Mouse (Mus musculus) heart, embryonic 14.5 days (tissue): ENCODE results near the gene Zfp710. TPM values are rescaled to one million over a fixed set of nuclear protein-coding genes. Genes with fewer than 3 reads are reported as not detected.
A peak's percentile ranks its signal among the peaks of the same experiment; 100 is the strongest.

ENCODE experiments used
- ATAC-seq: fragments of 200-750 bp; cut with Nextera tagmentation; 2 replicates; pipeline ENCODE4 v1.8.0; 2017; ENCODE audit warnings: low read depth, moderate TSS enrichment; ENCODE audit not compliant: insufficient number of reproducible peaks, insufficient read depth, low FRiP score
- H3K27ac ChIP-seq, 2 experiments: fragments of 200-500 bp in 1 of 2; fragments of 300-500 bp in 1 of 2; sonication (generic) in 1 of 2; replicated peaks in 1 of 2; 2 replicates each; pipeline ENCODE4 v1.5.1; 2012 to 2014; ENCODE audit warnings: low read depth in 2 of 2, low read length in 2 of 2, control low read depth in 1 of 2, mild to moderate bottlenecking in 1 of 2, mixed read lengths in 1 of 2; ENCODE audit not compliant: control insufficient read depth in 1 of 2, insufficient read depth in 1 of 2
- H3K27me3 ChIP-seq: fragments of 300-500 bp; sonication (generic); 2 replicates; pipeline ENCODE4 v1.6.1; 2014; ENCODE audit warnings: mild to moderate bottlenecking, low read length, control low read depth; ENCODE audit not compliant: control insufficient read depth, insufficient read depth
- H3K36me3 ChIP-seq: fragments of 300-500 bp; sonication (generic); 2 replicates; pipeline ENCODE4 v1.6.1; 2014; ENCODE audit warnings: mild to moderate bottlenecking, control low read depth, low read length, mixed read lengths; ENCODE audit not compliant: control insufficient read depth, insufficient read depth
- H3K4me1 ChIP-seq, 2 experiments: fragments of 200-500 bp in 1 of 2; fragments of 300-500 bp in 1 of 2; sonication (generic) in 1 of 2; 2 replicates each; pipeline ENCODE4 v1.6.1; 2012 to 2014; ENCODE audit warnings: low read length in 2 of 2, control low read depth in 1 of 2, mixed read lengths in 1 of 2; ENCODE audit not compliant: control insufficient read depth in 2 of 2, insufficient read depth in 2 of 2
- H3K4me2 ChIP-seq: fragments of 300-500 bp; sonication (generic); 2 replicates; pipeline ENCODE4 v1.6.1; 2014; ENCODE audit warnings: mild to moderate bottlenecking, low read length
- H3K4me3 ChIP-seq, 2 experiments: fragments of 200-500 bp in 1 of 2; fragments of 300-500 bp in 1 of 2; sonication (generic) in 1 of 2; 2 replicates each; pipeline ENCODE4 v1.5.1; 2012 to 2014; ENCODE audit warnings: low read length in 2 of 2, mild to moderate bottlenecking in 2 of 2, control low read depth in 1 of 2, low read depth in 1 of 2, moderate library complexity in 1 of 2; ENCODE audit not compliant: control insufficient read depth in 1 of 2, insufficient read depth in 1 of 2
- H3K9ac ChIP-seq: fragments of 300-500 bp; sonication (generic); 2 replicates; pipeline ENCODE4 v1.6.1; 2014; ENCODE audit warnings: mild to moderate bottlenecking, low read length
- H3K9me3 ChIP-seq: fragments of 300-500 bp; sonication (generic); 2 replicates; pipeline ENCODE4 v1.6.1; 2016; ENCODE audit warnings: low read length, control low read depth; ENCODE audit not compliant: control insufficient read depth
- WGBS: fragments of 180-500 bp; shearing (Covaris S2); extraction: QIAGEN DNeasy Blood & Tissue Kit; methylation state at CpG from one replicate; pipeline ENCODE4 v1.1.7; 2014; 5-methylcytosine and 5-hydroxymethylcytosine counted together
- polyA plus RNA-seq: library from polyadenylated mRNA; unstranded; fragments of >200 nt; fragmentation: Nextera tagmentation; extraction: Ambion mirVana; gene quantifications from 2 replicates; pipeline ENCODE4 v1.2.1, GENCODE M21; 2014

Zfp710 gene
- polyA plus RNA-seq, 1 experiment from 2014 or later: 12.2 TPM

DNA sequence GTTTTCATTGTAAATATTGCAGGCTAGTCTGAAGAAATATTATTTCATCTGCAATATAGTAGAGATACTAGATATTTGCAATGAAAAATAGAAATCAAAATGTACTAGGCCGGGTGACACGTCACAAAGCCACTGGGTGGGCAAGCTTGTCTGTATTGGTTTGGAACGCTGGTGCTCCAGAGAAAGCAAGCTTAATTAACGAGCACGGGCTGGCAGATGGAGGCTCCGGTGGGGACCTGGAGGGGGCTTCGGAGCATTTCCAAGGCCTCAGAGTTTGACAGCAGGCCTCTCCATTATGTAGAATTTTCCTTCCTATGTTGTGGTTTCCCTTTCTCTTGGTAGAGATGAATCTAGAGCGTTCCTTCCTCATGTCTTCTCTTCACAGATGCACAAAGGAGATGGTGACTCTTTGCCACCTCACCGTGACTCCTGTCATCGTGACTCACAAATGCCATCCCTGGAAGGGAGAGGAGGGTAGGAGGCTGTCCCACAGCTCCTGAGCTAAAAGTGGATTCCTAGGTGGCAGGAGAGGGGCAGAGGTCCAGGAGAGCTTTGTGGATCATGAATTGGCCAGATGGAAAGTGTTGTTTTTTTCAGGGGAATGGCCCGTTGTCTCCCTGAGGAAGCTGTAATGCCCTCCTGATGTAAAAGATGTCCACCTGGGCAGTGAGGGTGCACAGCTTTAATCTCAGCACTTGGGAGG, 22.1 kb upstream of the Zfp710 start:
- no peak for ATAC-seq
- no peaks in the 10 kb centered on the region for H3K27me3 ChIP-seq
- H3K4me2 ChIP-seq: no peak overlapping the region
- no peak overlapping the region for H3K9ac ChIP-seq
- WGBS: 82% methylated on average over 11 of the region's 11 CpGs
- H3K36me3 ChIP-seq: no peaks in the 10 kb centered on the region
- H3K27ac ChIP-seq: no peak overlapping the region
- no peaks in the 10 kb centered on the region for H3K4me1 ChIP-seq
- no peak overlapping the region for H3K4me3 ChIP-seq
- H3K9me3 ChIP-seq: no peaks in the 10 kb centered on the region

DNA sequence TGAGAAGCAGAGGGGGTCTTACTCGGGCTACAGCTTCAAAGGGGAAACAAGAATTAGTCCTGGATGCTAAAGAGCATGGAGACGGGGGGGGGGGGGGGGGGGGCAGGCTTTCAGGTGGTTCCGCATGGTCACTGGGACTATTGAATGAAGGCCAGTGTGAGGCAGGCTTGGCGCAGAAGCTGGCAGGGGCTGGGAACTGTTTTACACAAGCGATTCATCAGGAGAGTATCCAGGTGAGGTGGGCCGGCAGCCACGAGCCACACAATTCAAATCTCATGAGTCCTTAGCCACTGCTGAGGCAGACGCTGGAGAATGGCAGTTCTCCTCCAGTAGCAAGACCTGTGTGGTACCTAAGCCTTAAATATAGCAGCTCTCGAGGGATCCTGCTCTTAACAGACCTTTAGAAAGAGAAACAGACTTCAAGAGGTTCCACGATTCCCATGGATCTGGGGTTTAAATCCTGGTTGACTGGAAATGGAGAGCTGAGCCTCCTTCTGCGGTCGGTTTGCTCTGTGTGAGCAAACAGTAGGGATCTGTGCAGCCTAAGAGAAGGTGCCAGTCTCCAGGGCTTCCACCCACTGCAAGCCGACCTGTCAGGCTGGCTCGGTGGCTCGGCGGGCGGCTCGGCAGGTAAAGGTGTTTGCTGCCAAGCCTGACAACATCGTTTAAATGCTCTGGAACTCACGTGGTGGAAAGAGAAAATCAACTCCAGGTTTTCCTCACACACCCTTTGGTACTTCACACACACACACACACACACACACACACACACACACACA, 19.6 kb upstream of the Zfp710 start:
- 57% methylated on average over 19 of the region's 20 CpGs for WGBS
- ATAC-seq: no peak
- Histone ChIP-seq H3K9me3 (no peaks in the 10 kb centered on the region), H3K27me3 (no peaks in the 10 kb centered on the region), H3K4me3 (no peak overlapping the region), H3K27ac (no peak overlapping the region), H3K4me2 (no peak overlapping the region), H3K36me3 (no peaks in the 10 kb centered on the region), H3K4me1 (no peaks in the 10 kb centered on the region), H3K9ac (no peak overlapping the region)

DNA sequence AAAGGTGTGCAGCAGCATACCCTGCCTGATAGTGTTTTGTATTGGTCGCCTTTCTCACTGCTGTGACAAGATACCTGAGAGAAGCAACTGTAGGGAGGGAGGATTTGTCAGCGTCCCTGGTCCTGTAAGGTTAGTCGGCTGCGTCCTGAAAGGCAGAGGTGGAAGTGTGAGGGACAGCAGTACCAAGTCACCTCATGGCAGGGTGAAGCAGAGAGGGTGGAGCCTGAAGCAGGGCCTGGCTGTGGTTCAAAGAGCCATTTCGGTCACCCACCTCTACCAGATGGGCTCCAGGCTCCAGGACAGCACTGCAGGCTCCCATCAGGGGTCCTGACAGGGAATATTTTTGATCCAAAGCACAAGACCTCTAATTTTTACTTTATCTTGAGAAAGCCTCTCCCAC, 13.9 kb upstream of the Zfp710 start:
- no peaks in the 10 kb centered on the region; a peak in 1 of 4 replicates for H3K4me1 ChIP-seq
- H3K36me3 ChIP-seq: no peaks in the 10 kb centered on the region
- peaks cover 3% of the 10 kb centered on the region; the same call in 1 of the 2 replicates for H3K9me3 ChIP-seq
- no peaks in the 10 kb centered on the region for H3K27me3 ChIP-seq
- no peak overlapping the region for H3K27ac ChIP-seq
- H3K4me2 ChIP-seq: no peak overlapping the region
- 68% methylated on average over 5 of the region's 5 CpGs for WGBS
- no peak for ATAC-seq
- no peak overlapping the region for H3K4me3 ChIP-seq
- no peak overlapping the region for H3K9ac ChIP-seq

DNA sequence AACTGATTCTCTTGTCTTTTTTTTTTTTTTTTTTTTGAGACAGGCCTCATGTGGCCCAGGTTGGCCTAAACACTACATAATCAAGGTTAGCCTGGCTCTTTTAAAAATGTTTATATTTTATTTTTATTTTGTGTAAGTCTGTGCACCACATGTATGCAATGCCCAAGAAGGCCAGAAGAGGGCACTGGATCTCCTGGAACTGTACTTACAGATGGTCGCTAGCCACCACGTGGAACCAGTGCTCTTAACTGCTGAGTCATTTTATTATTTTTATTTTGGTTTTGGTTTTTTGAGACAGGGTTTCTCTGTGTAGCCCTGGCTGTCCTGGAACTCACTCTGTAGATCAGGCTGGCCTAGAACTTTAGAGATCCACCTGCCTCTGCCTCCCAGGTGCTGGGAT, 13.1 kb upstream of the Zfp710 start:
- no peak for ATAC-seq
- Histone ChIP-seq H3K27me3 (no peaks in the 10 kb centered on the region), H3K4me1 (no peaks in the 10 kb centered on the region; a peak in 1 of 4 replicates), H3K36me3 (no peaks in the 10 kb centered on the region), H3K9ac (no peak overlapping the region), H3K9me3 (peaks cover 3% of the 10 kb centered on the region; the same call in 1 of the 2 replicates), H3K4me2 (no peak overlapping the region), H3K4me3 (no peak overlapping the region), H3K27ac (no peak overlapping the region)
- WGBS: 51% methylated on average over 2 of the region's 2 CpGs

DNA sequence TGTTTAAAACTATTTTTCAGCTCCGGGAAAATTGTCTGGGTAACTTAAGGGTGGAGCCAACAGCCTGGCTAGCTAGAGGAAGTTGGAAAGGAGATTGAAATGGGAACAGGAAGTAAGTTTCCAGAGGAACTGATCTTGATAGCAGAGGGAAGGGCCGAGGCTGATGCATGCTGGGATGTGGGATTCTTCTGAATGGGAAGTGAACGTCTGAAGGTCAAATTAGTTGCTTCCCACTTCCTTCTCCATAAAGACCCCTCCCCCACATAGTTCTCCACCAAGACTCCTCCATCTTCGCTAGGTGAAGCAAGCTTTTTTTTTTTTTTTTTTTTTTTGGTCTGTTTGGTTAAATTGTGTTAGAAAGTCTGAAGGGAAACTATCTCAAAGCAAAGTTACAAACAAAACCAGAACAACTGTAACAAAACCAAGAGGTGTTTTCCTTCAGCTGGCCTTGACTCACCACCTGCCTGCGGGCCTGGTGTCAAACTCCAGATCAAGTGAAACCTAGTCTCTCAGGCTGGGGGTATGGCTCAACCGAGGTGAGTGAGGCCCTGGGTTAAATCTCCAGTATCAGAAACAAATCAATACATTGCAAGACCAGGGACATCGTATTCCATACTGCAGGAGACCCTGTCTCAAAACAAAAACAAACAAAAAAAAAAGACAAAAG, 10.6 kb upstream of the Zfp710 start:
- H3K4me1 ChIP-seq: no peaks in the 10 kb centered on the region; a peak in 1 of 4 replicates
- ATAC-seq: no peak; the same call in 1 of the 2 replicates

DNA sequence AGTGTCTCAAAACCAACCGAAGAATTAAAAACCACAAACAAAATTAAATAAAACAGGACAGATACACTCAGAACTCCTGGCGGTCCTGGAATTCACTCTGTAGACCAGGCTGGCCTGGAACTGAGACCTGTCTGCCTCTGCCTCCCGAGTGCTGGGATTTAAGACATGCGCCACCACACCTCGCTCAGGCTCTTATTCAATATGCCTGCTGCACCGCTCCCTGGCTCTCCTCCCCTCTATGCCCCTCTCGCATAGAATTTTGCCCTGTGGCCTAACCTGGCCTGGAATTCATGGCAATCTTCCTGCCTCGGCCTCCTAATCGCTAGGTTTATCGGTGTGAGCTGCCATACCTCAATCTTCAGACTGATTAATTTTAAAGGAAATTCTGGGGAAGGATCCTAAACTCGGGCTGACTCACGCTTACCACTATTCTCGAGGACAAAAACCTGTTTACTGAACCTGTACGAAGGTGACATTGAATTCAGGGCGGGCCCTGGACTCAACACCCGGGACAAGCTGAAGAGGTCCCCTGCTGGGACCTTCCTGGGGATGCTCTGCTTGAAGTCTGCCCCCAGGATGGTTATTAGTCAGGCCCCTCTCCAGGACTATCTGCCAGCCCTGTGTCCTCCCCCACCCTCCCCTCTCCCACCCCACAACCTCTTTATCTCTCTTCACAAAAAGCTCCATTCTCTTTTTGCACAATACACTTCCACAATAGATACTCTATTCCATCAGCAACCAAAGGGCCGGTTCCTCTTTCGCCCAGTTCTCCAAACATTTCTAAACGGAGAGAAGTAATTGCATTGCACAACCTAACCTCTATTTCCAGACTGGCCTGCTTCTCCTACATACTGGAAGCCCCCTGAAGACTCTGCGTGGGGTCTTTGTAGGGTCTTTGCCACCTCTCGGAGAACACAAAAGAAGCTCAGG, 9.5 kb upstream of the Zfp710 start:
- Histone ChIP-seq H3K27me3 (no peaks in the 10 kb centered on the region), H3K4me1 (no peaks in the 10 kb centered on the region; a peak in 1 of 4 replicates), H3K9ac (no peak overlapping the region), H3K4me3 (no peak overlapping the region), H3K9me3 (peaks cover 3% of the 10 kb centered on the region; the same call in 1 of the 2 replicates), H3K36me3 (no peaks in the 10 kb centered on the region), H3K4me2 (no peak overlapping the region), H3K27ac (no peak overlapping the region)
- 81% methylated on average over 21 of the region's 21 CpGs for WGBS
- ATAC-seq: no peak

More for the DNA sequence above, 10.6 kb upstream of the Zfp710 start:
- no peak overlapping the region for H3K4me3 ChIP-seq
- peak overlapping the region in 1 of 2 experiments; percentile 53; a peak in 2 of 4 replicates for H3K27ac ChIP-seq
- no peak overlapping the region for H3K9ac ChIP-seq
- no peaks in the 10 kb centered on the region for H3K27me3 ChIP-seq
- peaks cover 3% of the 10 kb centered on the region; the same call in 1 of the 2 replicates for H3K9me3 ChIP-seq
- H3K4me2 ChIP-seq: no peak overlapping the region
- 58% methylated on average over 7 of the region's 7 CpGs for WGBS
- H3K36me3 ChIP-seq: no peaks in the 10 kb centered on the region
